Mouse (Mus musculus) kidney, embryonic 14.5 days (tissue): Measurements from ENCODE around the gene Top2b. TPM values are rescaled to one million over a fixed set of nuclear protein-coding genes. Genes with fewer than 3 reads are reported as not detected.

Source experiments
- ATAC-seq: fragments of 200-750 bp; cut with Nextera tagmentation; 2 replicates; pipeline ENCODE4 v1.8.0; 2017; ENCODE audit warnings: moderate number of reproducible peaks, mild to moderate bottlenecking, moderate TSS enrichment, moderate library complexity; ENCODE audit not compliant: low FRiP score, low TSS enrichment
- H3K27ac ChIP-seq: fragments of 300-500 bp; sonication (generic); 2 replicates; pipeline ENCODE4 v1.5.1; 2014; ENCODE audit warnings: low read depth, mild to moderate bottlenecking, low read length, moderate library complexity, mixed read lengths
- H3K27me3 ChIP-seq: fragments of 300-500 bp; sonication (generic); 2 replicates; pipeline ENCODE4 v1.6.1; 2014; ENCODE audit warnings: mild to moderate bottlenecking, low read length; ENCODE audit not compliant: control insufficient read depth, insufficient read depth
- H3K36me3 ChIP-seq: fragments of 300-500 bp; sonication (generic); 2 replicates; pipeline ENCODE4 v1.6.1; 2014; ENCODE audit warnings: low read length, mixed read lengths; ENCODE audit not compliant: control insufficient read depth, insufficient read depth
- H3K4me1 ChIP-seq: fragments of 300-500 bp; sonication (generic); 2 replicates; pipeline ENCODE4 v1.6.1; 2014; ENCODE audit warnings: low read length, mixed read lengths; ENCODE audit not compliant: control insufficient read depth, insufficient read depth
- H3K4me2 ChIP-seq: fragments of 300-500 bp; sonication (generic); replicated peaks from 2 replicates; pipeline ENCODE4 v1.6.1; 2014; ENCODE audit warnings: low read depth, mild to moderate bottlenecking, low read length
- H3K4me3 ChIP-seq: fragments of 300-500 bp; sonication (generic); 2 replicates; pipeline ENCODE4 v1.5.1; 2014; ENCODE audit warnings: mild to moderate bottlenecking, low read length
- H3K9ac ChIP-seq: fragments of 300-500 bp; sonication (generic); 2 replicates; pipeline ENCODE4 v1.6.1; 2014; ENCODE audit warnings: low read depth, mild to moderate bottlenecking, low read length, moderate library complexity
- H3K9me3 ChIP-seq: fragments of 300-500 bp; sonication (generic); 2 replicates; pipeline ENCODE4 v1.6.1; 2016; ENCODE audit warnings: low read length; ENCODE audit not compliant: control insufficient read depth
- WGBS: fragments of 180-500 bp; shearing (Covaris S2); extraction: QIAGEN DNeasy Blood & Tissue Kit; methylation state at CpG from one replicate; pipeline ENCODE4 v1.1.7; 2014; 5-methylcytosine and 5-hydroxymethylcytosine counted together
- polyA plus RNA-seq: library from polyadenylated mRNA; unstranded; fragments of >200 nt; fragmentation: Nextera tagmentation; extraction: Ambion mirVana; gene quantifications from 2 replicates; pipeline ENCODE4 v1.2.1, GENCODE M21; 2014

Top2b gene
- polyA plus RNA-seq, 1 experiment from 2014 or later, result 92.5 TPM

GRCm38 (mm10) chr14:16335835-16336417, 29.1 kb upstream of the Top2b start:
- ATAC-seq, result no peak
- no peaks in the 10 kb centered on the region for H3K9me3 ChIP-seq
- no peak overlapping the region for H3K4me3 ChIP-seq
- 32% methylated on average over 3 of the region's 3 CpGs for WGBS
- no peak overlapping the region for H3K4me2 ChIP-seq
- no peaks in the 10 kb centered on the region for H3K4me1 ChIP-seq
- H3K9ac ChIP-seq, result no peak overlapping the region
- no peaks in the 10 kb centered on the region for H3K27me3 ChIP-seq
- no peaks in the 10 kb centered on the region for H3K36me3 ChIP-seq
- no peak overlapping the region for H3K27ac ChIP-seq

GRCm38 (mm10) chr14:16347505-16347904, 17.5 kb upstream of the Top2b start:
- no peak overlapping the region for H3K4me2 ChIP-seq
- H3K4me3 ChIP-seq, result no peak overlapping the region
- no peak for ATAC-seq
- H3K9me3 ChIP-seq, result no peaks in the 10 kb centered on the region
- no peak overlapping the region for H3K9ac ChIP-seq
- no peaks in the 10 kb centered on the region for H3K27me3 ChIP-seq
- H3K4me1 ChIP-seq, result no peaks in the 10 kb centered on the region
- H3K27ac ChIP-seq, result no peak overlapping the region
- no peaks in the 10 kb centered on the region for H3K36me3 ChIP-seq
- 84% methylated on average over 9 of the region's 9 CpGs for WGBS

DNA sequence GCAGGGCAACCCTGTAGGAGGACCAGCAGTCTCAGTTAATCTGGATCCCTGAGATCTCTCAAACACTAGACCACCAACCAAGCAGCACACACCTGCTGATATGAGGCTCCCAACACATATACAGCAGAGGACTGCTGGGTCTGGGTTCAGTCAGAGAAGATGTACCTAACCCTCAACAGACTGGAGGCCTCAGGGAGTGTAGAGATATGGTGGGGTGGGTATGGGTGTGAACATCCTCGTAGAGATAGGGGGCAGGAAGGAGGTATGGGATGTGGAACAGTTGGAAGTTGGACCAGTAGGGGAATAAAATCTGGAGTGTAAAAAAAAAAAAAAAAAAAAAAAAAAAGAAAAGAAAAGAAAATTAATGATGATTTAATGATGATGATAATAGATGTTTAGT, 5.3 kb upstream of the Top2b start:
- no peak overlapping the region for H3K4me3 ChIP-seq
- 75% methylated on average over 1 of the region's 1 CpGs for WGBS
- H3K4me1 ChIP-seq, result no peaks in the 10 kb centered on the region
- H3K27ac ChIP-seq, result no peak overlapping the region
- no peak for ATAC-seq
- H3K27me3 ChIP-seq, result no peaks in the 10 kb centered on the region
- H3K9me3 ChIP-seq, result no peaks in the 10 kb centered on the region
- no peaks in the 10 kb centered on the region for H3K36me3 ChIP-seq
- H3K4me2 ChIP-seq, result no peak overlapping the region
- no peak overlapping the region for H3K9ac ChIP-seq

DNA sequence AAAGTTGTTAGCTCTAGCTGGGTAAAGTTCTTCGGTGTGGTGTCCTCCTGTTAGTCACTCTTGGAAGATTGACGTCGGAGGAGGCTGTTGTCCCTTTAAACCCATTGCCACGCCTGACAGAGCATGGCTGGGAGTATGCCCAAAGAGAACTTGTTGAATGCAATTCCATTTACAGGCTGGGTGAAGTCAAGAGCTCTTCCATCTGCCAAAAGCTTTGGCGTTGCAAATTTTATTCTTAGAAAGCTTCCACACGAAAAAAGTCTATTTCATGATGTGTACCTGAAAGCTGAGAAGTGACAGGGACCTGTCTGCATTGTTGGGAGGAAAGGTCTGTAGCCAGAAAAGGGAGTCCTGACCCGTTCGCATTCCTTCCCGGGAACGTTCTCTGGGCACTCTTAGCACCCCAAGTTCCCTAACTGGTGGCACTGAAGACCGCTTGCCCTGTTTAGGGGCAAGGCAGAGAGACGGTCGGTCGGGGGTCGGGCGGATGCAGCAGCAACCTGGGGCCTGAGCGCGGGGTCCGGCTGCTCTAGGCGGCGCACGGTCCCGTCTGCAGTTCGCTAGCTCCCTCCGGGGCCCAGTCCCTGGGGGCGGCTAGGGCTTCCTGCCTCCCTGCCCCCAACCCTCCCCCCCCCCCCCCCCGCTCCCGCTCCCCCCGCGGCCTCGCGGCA, 683 bp upstream of the Top2b start:
- ATAC-seq, result peak; percentile 82
- no peaks in the 10 kb centered on the region for H3K36me3 ChIP-seq

GRCm38 (mm10) chr14:16365362-16366173, 589 bp downstream of the Top2b start:
- under 1% methylated on average over 84 of the region's 87 CpGs for WGBS
- ATAC-seq, result peak; percentile 47
- Histone ChIP-seq H3K4me3 (peak overlapping the region; percentile 95), H3K9ac (peak overlapping the region; percentile 99), H3K27me3 (no peaks in the 10 kb centered on the region), H3K27ac (peak overlapping the region; percentile 97), H3K36me3 (no peaks in the 10 kb centered on the region), H3K4me2 (peak overlapping the region; percentile 59), H3K9me3 (no peaks in the 10 kb centered on the region), H3K4me1 (0 out of 2 replicates have a peak, but pooled peaks cover 9% of the 10 kb centered on the region)

More for the DNA sequence above, 683 bp upstream of the Top2b start:
- WGBS, result under 1% methylated on average over 21 of the region's 32 CpGs
- peak overlapping the region; percentile 64 for H3K4me2 ChIP-seq
- H3K9ac ChIP-seq, result peak overlapping the region; percentile 71
- H3K27ac ChIP-seq, result peak overlapping the region; percentile 88
- H3K9me3 ChIP-seq, result no peaks in the 10 kb centered on the region
- no peaks in the 10 kb centered on the region for H3K27me3 ChIP-seq
- peak overlapping the region; percentile 95 for H3K4me3 ChIP-seq
- 0 out of 2 replicates have a peak, but pooled peaks cover 9% of the 10 kb centered on the region for H3K4me1 ChIP-seq

GRCm38 (mm10) chr14:16366174-16366889, 1.4 kb downstream of the Top2b start:
- Histone ChIP-seq H3K27me3 (no peaks in the 10 kb centered on the region), H3K9ac (peak overlapping the region; percentile 99), H3K4me3 (peak overlapping the region; percentile 95), H3K36me3 (no peaks in the 10 kb centered on the region), H3K9me3 (no peaks in the 10 kb centered on the region), H3K4me1 (0 out of 2 replicates have a peak, but pooled peaks cover 9% of the 10 kb centered on the region), H3K27ac (peak overlapping the region; percentile 97), H3K4me2 (peak overlapping the region; percentile 59)
- 8% methylated on average over 16 of the region's 16 CpGs for WGBS
- ATAC-seq, result peak; percentile 7; the same call in 1 of the 2 replicates

- Histone ChIP-seq H3K4me3 (peak overlapping the region; percentile 95), H3K9me3 (no peaks in the 10 kb centered on the region), H3K27ac (no peak overlapping the region), H3K27me3 (no peaks in the 10 kb centered on the region), H3K9ac (peak overlapping the region; percentile 99; the same call in 1 of the 2 replicates), H3K4me2 (peak overlapping the region; percentile 59), H3K4me1 (0 out of 2 replicates have a peak, but pooled peaks cover 9% of the 10 kb centered on the region), H3K36me3 (no peaks in the 10 kb centered on the region)
- no peak for ATAC-seq
- WGBS, result 33% methylated on average over 2 of the region's 2 CpGs
Observed at GRCm38 (mm10) chr14:16366986-16367385, 2.0 kb downstream of the Top2b start.

DNA sequence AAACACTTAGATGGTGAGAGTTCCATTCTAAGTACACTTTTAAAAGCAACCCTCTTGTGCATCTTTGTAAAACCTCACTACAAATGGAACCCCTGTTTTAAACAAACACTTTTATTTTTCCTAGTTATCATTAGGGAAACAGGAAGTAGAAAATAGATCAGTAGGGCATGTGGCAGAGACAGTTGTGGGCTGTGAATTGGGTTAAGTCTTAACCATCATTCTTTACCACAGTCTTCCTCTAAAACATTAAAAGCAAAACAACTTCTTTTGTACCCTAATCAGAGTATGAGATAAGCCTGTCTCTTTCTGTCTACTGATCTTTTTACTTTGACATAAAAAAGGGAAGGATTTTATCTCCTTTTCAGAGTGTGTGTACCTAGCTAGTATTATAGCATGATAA, 7.8 kb downstream of the Top2b start:
- H3K27ac ChIP-seq, result no peak overlapping the region
- no peaks in the 10 kb centered on the region for H3K36me3 ChIP-seq

More for the DNA sequence above, 7.8 kb downstream of the Top2b start:
- Histone ChIP-seq H3K4me1 (0 out of 2 replicates have a peak, but pooled peaks cover 3% of the 10 kb centered on the region), H3K9me3 (no peaks in the 10 kb centered on the region), H3K4me3 (no peak overlapping the region), H3K9ac (no peak overlapping the region), H3K4me2 (no peak overlapping the region), H3K27me3 (no peaks in the 10 kb centered on the region)
- no peak for ATAC-seq
